Mouse (Mus musculus): Measurements from ENCODE around the gene Tm2d3.

Gene Tm2d3

GRCm38 (mm10) chr7:65690869-65691268 is at the start of gene Tm2d3:
Gene Tm2d3, plus strand, starts transcription at chr7:65691169.
- DNase-seq: no peak

GRCm38 (mm10) chr7:65642371-65643304 is 48.3 kb upstream of the Tm2d3 start:
- DNase-seq: peak in 1 of 2 experiments; percentile 16

GRCm38 (mm10) chr7:65643861-65644421 is 47.0 kb upstream of the Tm2d3 start:
- DNase-seq: peak in 1 of 2 experiments; percentile 16

GRCm38 (mm10) chr7:65644643-65645351 is 46.2 kb upstream of the Tm2d3 start, which contains the start of gene Tarsl2:
Gene Tarsl2, plus strand, starts transcription at chr7:65644898.
- peak; percentile 98 for DNase-seq

GRCm38 (mm10) chr7:65645996-65646395 is 45.0 kb upstream of the Tm2d3 start:
- no peak for DNase-seq

DNA sequence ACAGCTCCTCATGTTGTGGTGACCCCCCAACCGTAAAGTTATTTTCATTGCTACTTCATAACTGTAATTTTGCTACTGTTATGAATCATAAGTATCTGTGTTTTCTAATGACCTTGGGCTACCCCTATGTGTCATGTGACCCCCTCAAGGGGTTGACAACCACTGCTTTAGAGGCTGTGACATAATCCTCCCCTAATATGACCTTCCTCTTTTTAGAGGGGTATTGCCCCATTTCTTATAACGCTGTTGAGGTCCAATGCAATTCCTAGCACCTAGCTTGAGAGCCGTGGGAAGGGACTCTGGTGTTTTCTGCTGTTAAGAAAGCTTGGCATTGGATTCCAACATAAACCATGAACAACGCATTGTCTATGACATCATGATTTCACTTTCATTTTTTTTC is 40.3 kb upstream of the Tm2d3 start:
- no peak for DNase-seq

DNA sequence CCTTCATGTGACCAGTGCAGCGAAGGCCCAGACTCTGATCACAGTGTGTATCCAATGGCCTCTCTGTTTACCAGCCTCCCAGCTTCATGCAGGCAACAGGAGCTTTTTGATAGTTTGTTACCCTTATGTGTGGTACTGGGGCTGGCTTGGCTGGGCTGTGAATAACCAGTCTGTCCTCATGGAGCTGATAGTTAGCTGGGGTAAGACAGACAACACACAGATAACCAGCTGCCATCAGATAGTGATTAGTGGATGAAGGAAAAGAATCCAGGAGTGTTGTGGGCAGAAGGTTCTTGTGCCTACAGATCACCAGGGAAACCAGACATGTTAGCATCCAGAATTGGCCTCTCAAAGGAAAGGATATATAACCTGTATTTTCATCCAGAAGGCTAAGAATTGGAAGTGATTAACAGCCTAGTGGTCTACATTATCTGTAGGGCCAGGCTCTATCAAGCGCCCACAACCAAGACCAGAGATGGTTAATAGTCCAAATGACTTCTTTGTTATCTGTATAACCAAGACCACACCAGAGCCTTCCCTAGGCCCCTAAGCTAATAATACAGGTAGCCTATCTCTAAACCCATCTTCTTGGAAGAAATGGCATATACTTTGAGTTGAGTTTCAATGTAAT is 33.4 kb upstream of the Tm2d3 start:
- DNase-seq: no peak

DNA sequence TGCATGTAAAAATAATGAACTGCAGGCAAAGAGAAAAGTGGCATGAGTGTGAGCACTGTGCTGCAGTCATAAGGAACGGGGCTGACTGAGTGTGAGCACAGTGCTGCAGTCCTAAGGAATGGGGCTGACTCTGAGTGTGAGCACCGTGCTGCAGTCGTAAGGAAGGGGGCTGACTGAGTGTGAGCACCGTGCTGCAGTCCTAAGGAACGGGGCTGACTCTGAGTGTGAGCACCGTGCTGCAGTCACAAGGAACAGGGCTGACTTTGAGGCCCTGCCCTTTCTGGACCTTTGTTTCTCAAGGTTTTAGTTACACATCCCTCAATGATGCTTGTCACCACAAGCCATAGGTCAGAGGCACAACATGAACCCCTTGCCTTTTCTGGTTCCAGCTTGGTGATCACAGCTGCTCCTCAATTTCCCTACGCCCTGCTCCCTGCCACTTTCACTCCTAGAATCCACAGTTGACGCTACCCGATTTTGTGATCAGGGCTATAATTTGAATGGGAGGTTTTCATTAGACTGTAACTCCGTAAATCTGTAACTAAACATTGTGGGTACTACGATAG is 27.7 kb upstream of the Tm2d3 start:
- DNase-seq: no peak

- DNase-seq: no peak
Measured at GRCm38 (mm10) chr7:65663886-65664285, 27.1 kb upstream of the Tm2d3 start.

DNA sequence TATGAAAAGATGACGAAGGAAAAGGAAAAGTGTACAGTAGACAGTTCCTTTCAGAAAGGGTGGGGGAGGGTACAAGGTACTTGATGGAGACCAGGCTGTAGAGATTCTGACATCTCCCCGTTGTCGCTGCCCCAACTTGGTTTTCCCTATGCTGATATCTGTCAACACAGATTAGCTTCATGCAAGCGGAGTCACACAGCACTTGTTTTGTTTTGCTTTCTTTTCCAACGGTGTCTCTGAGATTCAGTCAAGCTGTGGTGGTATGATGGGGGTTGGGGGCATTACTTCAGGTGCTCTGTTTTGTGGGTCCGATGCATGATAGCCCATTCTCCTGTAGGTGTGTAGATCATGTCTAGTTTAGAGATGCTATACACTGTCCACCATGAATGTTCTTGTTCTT is 23.5 kb upstream of the Tm2d3 start:
- DNase-seq: no peak

DNA sequence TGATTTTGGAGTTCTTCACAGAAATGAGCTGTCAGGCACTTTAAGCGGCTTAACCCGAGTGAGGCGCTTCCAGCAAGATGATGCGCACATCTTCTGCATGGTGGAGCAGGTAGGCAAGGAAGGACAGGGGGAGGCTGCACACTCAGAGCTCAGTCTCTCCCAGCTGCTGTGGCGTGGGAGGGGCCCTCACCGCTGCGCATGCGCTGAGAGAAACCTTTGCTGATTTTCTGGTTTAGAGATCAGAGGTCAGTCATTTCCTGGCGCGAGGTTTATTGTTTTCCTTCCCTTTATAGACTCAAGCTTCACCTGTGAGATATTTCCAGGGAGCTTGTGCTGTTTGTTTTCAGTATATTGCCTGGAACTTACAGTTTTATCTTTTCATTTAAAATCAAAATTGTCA is 12.9 kb upstream of the Tm2d3 start:
- DNase-seq: no peak

DNA sequence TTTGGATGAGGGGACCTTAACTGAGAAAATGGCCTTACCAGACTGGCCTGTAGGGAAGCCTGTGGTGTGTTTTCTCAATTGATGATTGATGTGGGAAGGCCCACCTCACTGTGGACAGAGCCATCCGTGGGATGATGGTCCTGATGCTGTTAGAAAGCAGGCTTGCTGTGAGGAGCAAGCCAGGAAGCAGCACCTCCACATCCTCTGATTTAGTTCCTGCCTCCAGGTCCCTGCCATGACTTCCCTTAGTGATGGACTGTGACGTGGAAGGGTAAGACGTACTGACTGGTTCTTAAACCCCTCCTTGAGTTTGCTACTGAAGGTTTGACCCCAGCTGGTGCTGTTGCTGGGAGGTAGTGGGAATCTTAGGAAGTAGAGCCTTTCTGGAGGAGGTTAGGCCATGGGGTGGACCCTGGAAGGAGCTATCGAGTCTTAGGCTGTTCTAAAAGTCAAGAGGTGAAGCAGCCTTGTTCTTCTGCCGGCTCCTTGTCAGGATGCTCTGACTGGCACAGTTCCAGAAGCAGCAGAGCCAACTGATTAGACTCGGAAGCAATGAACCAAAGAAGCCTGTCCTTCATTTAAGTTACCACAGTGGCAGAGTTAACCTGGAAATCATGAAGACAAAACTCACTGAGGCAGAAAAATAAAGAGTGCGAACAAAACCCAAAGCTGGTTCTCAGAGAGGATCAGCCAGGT is 11.9 kb upstream of the Tm2d3 start:
- peak; percentile 24 to 35 for DNase-seq

DNA sequence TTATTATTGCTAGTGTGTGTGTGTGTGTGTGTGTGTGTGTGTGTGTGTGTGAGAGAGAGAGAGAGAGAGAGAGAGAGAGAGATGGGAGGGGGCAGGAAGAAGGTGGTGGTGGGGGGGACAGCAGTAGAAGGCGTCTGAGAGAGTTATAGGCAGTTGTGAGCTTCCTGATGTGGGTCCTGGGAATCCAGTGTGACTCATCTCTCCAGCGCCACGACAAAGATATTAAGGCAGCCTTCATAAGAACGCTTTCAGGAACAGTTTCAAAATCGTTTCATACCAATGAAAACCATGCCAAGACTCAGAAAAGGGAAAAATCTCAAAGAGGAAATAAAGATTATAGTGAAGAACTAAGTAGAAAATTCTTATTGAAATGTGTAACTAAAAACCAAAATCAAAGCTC is 9.8 kb upstream of the Tm2d3 start:
- DNase-seq: no peak

- no peak for DNase-seq
Measured at GRCm38 (mm10) chr7:65684256-65684835, 6.6 kb upstream of the Tm2d3 start.

- DNase-seq: no peak
Measured at GRCm38 (mm10) chr7:65686664-65687063, 4.3 kb upstream of the Tm2d3 start.

GRCm38 (mm10) chr7:65691929-65692605 is 1.1 kb downstream of the Tm2d3 start:
- no peak for DNase-seq

DNA sequence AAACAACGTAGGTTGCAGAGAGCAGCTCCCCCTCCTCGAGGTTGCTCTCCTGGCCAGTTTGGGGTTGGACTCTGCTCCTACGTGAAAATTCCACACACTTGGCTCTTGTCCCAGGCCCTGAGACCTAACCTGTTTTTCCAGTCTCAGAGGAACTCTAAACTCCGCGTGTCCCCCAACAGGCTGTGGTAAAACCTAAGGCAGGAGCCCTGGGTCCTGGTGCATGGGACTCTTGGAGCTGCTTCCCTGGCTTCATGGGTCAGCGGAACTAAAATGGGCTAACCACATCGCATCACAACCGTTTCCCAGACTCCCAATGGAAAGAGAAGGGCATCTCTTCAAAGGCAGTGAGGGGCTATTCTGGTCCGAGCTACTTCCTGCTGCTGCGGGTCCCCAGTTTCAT is 1.9 kb downstream of the Tm2d3 start:
- DNase-seq: peak in 1 of 2 experiments; percentile 56

DNA sequence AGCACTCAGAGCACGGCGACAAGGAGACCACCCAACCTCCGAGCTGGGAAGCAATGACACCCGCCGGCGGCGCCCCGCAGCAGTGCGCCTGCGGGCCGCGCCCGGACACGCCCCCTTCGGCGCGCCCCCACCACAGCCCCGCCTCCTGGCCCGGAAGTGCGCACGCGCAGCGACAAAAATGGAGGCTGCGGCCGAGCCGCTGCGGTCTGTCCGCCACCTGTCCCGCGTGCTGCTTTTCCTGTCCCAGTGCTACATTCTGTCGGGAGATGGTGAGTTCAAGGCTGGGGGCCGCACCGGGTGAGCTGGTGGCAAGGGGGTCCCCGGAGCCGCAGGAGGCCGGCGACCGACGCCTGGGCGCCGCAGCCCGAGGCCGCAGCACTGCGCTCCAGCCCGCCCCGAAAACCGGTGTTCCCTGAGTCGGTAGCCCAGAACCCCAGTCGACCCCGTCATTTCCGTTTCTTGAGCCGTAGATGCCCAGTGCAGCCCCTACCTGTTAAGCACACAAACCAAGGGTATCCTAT is 2.4 kb downstream of the Tm2d3 start:
- DNase-seq: peak; percentile 92 to 94

DNA sequence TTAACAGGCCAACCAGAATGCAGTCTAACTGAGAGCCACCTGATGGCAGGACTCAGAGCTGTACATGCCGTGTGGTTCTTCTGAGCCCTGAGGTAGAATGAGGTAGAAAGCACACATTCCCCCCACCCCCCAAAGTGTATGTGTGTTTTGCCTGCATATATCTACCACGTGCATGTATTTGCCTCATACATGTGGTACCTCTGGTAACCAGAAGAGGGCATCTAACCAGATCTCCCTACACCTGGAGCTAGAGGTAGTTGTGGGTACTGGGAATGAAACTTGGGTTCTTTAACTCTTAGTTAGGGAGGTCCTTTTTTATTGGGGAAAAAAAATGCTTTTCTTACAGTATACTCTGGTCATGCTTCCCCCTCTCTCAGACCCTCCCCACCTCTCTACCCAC is 5.5 kb downstream of the Tm2d3 start:
- peak; percentile 27 to 30 for DNase-seq

DNA sequence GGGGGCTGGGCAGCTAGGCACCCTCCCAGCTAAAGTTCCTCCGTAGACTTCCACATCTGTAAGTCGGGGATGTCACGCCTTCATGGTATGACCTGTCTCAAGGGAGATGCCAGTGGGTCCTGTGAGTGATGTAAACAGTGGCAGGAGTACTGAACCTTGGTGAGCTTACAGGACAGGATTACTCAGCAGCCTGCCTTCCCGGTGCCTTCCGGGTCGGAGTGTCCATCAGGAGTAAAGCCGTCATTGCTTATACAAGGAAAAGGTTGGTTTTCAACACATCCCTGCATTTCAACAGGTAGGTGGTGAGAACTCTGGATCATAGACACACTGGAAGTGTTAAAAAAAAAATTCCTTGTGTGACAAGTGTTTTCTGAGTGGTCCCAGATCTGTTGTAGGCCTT is 11.1 kb downstream of the Tm2d3 start:
- no peak for DNase-seq

DNA sequence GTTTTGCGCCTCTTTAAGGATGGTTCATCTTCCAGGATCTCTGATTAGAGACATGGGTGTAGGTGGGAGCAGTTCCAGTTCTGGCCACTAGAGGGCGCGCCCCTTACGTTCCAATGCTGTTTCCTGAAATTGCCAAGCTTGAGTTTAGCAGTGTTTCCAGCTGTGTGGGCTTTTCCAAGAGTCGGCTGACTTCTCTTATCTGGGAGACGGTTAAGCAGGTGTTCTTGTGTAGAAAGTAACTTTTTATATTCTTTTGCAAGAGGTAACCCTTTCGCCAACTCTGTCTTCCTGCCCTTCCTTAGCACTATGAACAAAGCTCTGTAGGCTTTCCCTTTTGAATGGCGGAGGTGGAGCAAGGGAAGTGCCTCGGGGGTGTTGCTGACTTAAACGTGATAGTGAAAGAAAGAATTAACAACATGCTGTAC is 13.9 kb downstream of the Tm2d3 start:
- peak; percentile 87 to 90 for DNase-seq

All from cerebellum, postnatal 14 days (tissue).